Mouse (Mus musculus) embryonic fibroblast, embryonic 13.5 days (primary cell): Measurements from ENCODE around the gene Slx4.

Source experiments
- CTCF ChIP-seq: IDR thresholded peaks from 2 replicates; pipeline ENCODE4 v1.5.1; 2011; ENCODE audit warnings: mild to moderate bottlenecking, control low read depth, low read length, moderate library complexity, borderline replicate concordance; ENCODE audit not compliant: insufficient read depth
- POLR2A ChIP-seq: IDR thresholded peaks from 2 replicates; pipeline ENCODE4 v1.6.1; 2011; ENCODE audit warnings: low read depth, mild to moderate bottlenecking, control low read depth, low read length, moderate library complexity

DNA sequence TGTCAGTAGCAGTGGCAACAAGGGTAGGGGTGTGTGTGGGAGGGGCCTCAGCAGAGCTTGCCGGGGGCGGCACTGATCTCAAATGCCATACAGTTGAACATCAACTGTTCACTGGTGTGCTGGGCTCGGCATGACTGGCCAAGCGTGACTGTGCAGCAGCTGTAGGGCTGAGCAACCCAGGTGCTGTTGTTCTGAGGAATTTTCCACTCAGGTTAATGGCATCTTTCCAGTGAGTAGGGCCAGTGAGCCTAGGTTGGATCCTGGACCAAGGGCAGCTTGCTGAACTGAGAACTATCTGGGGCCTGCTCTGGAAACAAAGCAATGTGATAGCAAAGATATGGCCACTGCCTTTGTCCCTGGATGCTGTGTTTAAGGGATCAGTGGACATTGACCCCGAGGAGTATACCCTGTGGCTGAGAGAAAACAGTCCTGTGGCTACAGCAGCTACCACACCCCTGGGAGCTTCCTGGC, 25.8 kb upstream of the Slx4 start:
- TF ChIP-seq CTCF: no peak
- TF ChIP-seq POLR2A: no peak
